Mouse (Mus musculus): Measurements from ENCODE around the gene Ntrk2. TPM values are rescaled to one million over a fixed set of nuclear protein-coding genes. Genes with fewer than 3 reads are reported as not detected.

The Ntrk2 gene
- total RNA-seq, 1 experiment from 2014 or later: 0.12 TPM

DNA sequence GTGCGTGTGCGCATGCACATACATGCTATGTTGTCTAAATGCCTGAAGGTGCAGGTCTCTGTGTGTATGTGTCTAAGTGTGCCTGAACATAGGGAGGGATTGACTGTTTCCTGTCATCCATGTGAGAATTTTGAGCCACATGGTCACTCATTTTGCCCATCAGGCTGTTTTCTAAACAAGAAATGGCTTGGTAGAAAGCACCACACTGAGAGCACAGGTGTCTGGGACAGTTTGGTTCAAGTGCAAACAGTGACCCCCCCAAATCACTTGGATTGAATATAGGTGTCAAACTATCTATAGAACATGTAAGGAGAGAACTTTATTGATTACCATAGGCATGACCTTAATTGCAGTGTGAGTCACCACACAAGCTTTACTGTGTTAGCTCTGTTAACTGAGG, 110.0 kb downstream of the Ntrk2 start:
- ATAC-seq (ENCODE audit: extremely low read depth, insufficient number of reproducible peaks, low FRiP score, poor library complexity, severe bottlenecking): no peak

DNA sequence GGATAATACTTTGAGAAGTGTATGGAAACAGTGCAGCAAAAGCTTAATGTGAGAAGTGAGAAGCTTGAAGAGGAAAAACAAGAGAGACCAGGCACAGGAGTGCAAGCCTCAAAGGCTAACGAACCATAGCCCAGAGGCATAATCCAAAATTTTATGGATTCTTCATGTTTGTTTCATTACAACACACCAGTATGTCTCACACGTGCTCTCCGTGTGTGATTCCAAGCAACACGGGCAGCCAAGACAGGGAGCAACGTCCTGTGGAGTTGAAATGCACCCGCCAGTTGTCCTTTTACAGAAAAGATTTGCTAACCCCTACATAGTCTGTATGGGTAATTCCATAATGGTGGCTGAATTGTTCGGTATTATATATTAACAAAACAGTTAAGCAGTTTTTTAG, 113.9 kb downstream of the Ntrk2 start:
- ATAC-seq (ENCODE audit: extremely low read depth, insufficient number of reproducible peaks, low FRiP score, poor library complexity, severe bottlenecking): no peak

DNA sequence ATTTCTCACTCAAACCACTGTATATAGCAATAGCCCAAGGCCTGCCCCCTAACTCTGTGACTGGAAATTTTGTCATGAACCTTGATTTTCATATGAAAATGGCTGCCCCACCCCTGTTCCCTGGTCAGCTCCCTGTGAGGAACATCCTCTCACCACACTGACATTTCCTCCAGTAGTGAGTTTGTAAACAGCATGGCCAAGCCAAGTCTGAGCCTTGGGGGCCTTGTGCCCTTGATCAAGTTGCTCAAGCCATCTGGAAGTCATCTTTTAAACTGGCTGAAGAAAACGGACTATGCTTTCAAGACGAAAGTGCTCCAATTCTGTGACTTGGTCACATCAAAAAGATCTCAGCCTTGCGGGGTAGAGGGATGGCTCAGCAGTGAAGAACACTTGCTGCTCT, 114.9 kb downstream of the Ntrk2 start:
- ATAC-seq (ENCODE audit: extremely low read depth, insufficient number of reproducible peaks, low FRiP score, poor library complexity, severe bottlenecking): no peak

DNA sequence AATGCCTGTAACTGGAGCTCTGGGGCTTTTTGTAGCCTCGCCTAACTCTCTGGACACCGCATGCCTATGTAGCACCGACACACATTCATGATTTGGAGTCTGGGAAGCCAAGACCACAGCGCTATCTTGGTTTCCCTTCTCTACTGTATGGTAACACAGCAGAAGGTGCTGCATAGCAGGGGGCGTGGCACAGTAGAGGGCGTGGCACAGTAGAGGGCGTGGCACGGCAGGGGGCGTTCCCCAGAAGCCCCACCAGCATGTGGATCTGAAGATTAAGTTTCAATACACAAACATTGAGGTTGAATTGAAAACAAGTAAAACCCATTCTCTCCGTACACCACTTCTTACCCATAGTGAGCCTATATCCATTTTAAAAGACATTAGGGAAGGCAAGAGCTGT, 115.3 kb downstream of the Ntrk2 start:
- no peak for ATAC-seq (ENCODE audit: extremely low read depth, insufficient number of reproducible peaks, low FRiP score, poor library complexity, severe bottlenecking)

DNA sequence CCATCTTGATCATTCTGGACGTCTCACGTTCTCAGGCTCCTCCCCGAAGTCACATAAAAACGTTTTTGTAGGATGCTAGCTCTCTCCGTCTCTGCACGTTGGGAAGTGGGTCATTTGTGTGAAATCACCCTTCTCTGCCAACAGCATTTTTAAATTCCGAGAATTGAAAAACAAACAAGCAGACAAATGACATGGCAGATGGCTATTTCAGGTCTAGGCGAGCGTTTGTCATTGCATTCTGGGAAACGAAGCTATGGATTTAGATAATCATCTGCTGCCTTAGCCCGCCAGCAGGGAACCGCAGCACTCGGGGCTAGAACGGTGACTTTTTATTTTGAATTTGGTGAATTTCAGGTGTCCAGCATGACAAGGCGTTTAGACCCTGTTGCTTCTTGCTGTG, 115.8 kb downstream of the Ntrk2 start:
- ATAC-seq (ENCODE audit: extremely low read depth, insufficient number of reproducible peaks, low FRiP score, poor library complexity, severe bottlenecking): no peak

DNA sequence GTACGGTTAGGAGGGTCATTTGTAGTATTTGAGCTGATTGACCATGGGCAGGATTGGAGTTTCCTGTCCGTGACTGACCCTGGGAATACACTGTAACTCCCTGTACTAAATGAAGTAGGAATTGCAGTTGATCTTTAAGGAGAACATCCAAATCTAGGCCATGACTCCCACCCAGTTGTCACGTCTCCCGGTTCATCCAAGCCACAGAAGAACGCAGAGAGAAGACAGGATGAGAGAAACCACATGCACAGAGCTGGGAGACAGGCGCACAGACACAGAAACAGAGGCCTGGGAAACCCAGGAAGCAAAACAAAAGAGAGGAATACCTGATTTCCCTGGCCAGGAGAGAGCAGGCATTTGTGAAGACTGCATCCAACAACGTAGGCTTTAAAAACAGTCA, 117.1 kb downstream of the Ntrk2 start:
- ATAC-seq (ENCODE audit: extremely low read depth, insufficient number of reproducible peaks, low FRiP score, poor library complexity, severe bottlenecking): no peak

DNA sequence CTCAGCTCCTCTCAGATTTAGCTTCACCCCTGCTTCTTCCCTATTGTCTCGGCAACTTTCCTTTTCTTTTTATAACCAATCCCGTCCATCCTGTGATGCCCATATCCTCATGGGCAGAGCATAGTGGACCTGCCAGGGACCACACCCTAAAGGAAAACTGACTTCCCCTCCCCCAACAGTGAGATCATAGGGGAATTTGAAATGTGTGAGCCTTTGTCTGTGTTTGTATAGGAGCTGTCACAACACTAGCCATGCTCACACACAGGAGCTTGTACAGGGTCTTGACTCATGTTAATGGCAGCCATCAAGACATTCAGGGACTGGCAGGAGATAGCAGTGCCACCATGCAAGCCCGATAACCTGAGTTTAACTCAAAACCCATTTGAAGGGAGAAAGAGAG, 118.1 kb downstream of the Ntrk2 start:
- no peak for ATAC-seq (ENCODE audit: extremely low read depth, insufficient number of reproducible peaks, low FRiP score, poor library complexity, severe bottlenecking)

DNA sequence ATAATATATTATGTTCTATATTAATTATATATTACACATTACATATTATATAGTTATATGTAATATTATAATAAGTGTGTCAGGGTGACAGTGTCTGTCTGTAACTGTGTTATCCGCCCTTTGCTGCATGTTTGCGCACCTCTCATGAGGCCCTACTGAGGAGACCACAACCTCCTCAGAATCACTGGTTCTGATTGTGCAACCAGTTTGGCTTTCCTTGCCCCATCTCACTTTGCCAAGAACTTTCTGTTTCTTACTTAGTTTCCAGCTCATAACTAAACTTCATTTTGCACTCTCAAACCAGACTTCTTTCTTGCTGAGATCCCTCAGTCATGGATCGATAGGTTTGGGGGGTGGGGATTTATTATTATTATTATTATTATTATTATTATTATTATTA, 120.8 kb downstream of the Ntrk2 start:
- no peak for ATAC-seq (ENCODE audit: extremely low read depth, insufficient number of reproducible peaks, low FRiP score, poor library complexity, severe bottlenecking)

DNA sequence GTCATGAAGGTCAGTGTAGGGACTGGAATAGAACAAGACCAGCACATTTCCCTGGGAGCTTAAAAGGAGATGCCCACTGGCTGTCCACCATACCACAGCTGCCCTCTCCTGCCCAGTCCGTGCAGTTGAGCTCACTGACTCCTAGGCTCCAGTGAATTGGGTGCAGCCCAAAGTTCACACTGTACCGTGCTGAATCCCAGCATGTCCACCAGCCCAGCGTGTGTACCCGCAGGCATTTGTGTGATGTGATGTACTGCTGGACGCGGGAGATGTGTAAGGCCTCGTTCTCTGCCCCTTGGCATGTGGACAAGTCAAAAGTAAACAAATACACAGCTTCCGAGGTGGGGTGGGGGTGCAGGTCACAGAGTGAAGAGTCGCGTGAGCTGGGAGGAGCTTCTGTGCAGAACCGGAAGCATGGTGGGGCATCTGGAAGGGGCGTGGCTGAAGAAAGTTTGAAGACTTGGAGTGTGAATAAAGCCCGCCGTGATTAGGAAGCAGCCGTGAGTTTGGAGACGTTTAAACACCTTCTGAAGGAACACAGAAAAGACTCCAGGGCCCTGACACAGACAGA, 121.4 kb downstream of the Ntrk2 start:
- no peak for ATAC-seq (ENCODE audit: extremely low read depth, insufficient number of reproducible peaks, low FRiP score, poor library complexity, severe bottlenecking)

DNA sequence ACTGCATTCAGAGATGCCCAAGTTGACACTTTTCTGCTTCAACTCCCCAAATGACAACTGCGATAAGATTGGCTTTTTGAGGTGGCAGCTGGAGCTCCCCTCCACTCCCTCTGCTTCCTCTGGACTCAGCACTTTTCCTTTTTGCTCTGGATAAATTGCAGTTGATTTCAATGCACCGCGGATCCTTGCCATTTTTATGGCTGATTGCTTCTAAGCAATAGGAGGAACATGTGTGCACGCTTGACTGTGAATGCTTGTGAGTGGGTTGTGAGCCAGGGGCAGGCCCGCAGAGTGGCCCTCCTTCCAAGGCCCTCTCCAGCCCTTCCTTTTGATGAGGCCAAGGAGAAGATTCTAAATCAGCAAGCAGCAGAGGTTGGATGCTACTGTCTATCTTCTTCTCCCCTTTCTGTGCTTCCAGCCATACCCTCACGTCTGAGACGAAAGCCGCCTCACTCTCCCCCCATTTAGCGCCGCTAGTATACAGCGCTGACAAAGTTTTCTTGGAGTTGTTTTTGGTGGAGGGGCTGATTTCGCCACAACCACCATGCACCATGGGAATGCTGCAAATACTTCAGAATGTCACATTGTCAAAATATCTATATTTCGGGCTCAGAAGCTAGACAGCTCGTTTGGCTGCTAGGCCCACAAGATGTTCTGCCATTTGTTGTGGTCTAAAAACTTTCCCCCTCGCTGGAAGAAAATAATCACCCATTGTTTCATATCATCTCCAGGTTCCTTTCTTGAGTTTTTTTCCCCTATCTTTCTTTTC, 122.5 kb downstream of the Ntrk2 start:
- ATAC-seq (ENCODE audit: extremely low read depth, insufficient number of reproducible peaks, low FRiP score, poor library complexity, severe bottlenecking): no peak

DNA sequence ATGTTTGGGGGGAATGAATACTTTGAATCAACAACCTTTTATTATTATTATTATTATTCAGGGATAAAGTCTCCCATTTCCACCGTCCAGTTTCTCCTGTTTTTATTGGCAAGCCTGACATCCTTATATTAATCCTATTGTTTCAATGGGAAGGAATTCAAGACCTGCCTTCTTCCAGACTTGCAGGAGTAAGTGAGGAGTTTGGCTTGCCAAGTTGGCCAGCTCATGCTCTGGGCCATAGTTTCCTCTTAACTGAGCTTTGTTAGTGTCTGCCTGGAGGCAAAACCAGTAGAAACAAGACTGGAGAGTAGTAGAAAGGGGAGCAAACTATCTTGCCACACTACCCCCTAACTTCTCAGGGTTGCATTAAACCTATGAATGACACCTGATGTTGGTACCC, 123.8 kb downstream of the Ntrk2 start:
- no peak for ATAC-seq (ENCODE audit: extremely low read depth, insufficient number of reproducible peaks, low FRiP score, poor library complexity, severe bottlenecking)

DNA sequence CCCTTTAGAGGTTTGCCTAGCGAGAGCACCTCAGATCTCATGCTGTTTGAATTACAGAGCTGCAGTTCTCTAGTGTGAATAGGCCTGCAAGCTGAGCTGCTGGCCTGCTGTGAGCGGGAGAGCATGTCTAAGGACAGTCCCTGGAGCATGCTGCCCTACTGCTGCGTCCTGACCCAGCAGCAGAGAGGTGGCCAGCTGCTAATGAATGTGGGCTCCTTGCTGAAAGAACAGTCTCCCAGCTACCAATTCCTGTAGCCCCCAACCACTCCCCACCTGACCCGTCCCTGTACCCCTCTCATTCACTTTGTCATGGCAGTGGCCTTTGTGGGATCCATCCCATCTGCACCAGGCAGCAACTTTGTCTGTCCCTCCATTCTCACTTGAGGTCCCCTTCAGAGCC, 126.8 kb downstream of the Ntrk2 start:
- no peak for ATAC-seq (ENCODE audit: extremely low read depth, insufficient number of reproducible peaks, low FRiP score, poor library complexity, severe bottlenecking)

DNA sequence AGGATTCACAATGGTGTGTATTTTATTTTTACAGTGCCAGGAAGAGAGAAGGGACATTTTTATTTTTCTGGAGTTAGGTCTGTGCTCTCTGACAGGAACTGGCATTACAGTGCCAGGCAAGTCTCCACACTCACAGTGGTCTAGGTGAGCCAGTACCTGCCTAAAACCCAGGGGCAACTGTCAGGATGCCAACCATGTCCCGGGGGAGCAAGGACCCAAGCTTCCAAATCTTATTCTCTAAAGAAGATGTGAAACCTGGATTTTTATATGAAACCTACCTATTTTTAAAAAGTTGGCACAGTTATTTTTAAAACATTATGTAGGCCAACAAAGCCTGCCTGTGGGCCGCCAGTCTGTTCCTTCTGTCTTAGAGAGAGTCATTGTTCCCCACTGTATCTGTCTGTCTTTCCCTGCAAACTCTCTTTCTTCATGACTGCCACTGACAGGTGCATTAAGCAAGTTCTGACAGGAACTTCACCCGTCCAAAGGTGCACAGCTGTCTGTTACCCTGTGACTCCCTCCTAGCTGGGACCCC, 128.3 kb downstream of the Ntrk2 start:
- ATAC-seq (ENCODE audit: extremely low read depth, insufficient number of reproducible peaks, low FRiP score, poor library complexity, severe bottlenecking): no peak

DNA sequence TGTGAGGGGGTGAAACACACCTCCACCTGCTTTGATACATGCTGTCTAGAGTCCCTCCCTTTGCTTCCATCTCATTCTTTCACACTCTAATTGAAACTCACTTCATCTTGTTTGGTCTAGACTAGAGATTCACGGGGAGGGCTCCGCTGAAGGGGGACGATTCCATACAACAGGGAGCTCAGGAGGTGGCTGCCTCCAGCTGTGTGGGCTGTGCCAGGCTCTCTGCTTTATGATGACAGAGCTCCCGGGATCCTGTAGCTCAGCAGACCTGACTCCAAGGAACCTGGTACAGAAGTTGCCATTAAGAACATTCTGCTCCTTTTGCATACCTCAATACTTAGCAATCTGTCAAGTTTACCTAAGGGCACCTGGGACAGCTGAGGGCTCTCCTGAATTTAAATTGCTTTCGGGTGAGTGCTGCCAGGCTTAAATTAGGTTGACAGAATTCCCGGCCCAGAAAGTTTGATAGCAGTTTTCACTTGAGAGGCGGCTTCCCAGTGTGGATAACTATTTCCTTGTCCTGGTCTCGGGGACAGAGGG, 129.7 kb downstream of the Ntrk2 start:
- no peak for ATAC-seq (ENCODE audit: extremely low read depth, insufficient number of reproducible peaks, low FRiP score, poor library complexity, severe bottlenecking)

DNA sequence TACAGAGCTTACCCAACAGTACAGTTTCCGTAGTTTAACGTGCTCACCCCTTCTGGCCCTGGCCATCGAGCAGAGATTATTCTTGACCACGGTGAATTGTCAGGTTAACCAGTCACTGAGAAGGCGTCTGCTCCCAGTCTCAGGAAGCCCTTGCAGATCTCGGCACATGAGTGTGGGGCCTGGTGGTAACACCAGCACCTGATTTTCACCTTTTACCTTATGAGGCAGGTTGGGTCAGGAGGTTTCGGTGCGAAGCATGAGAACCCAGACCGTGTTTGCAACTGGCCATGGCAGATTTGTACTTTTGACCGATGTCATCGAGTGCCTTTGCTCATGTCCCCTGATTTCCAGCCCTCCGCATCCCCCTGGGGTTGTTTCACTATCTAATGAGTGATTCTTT, 131.5 kb downstream of the Ntrk2 start:
- no peak for ATAC-seq (ENCODE audit: extremely low read depth, insufficient number of reproducible peaks, low FRiP score, poor library complexity, severe bottlenecking)

DNA sequence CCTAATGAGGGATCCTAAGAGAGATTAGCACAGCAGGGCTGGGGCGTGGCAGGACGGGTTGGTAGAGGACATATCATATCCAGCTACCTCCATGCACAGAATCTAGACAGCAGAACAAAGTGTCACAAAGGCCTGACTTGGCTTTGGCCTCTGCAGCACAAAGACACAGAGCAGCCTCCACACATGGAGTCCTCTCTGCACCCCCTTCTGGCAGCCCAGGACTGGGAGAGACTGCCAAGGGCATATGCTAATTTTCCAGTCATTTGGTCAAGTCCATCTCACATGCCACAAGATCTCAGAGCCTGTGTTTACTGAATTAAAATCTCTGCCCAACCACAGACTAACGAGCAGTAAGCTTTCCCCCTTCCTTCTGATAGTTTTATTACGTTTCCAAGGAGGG, 132.1 kb downstream of the Ntrk2 start:
- no peak for ATAC-seq (ENCODE audit: extremely low read depth, insufficient number of reproducible peaks, low FRiP score, poor library complexity, severe bottlenecking)

DNA sequence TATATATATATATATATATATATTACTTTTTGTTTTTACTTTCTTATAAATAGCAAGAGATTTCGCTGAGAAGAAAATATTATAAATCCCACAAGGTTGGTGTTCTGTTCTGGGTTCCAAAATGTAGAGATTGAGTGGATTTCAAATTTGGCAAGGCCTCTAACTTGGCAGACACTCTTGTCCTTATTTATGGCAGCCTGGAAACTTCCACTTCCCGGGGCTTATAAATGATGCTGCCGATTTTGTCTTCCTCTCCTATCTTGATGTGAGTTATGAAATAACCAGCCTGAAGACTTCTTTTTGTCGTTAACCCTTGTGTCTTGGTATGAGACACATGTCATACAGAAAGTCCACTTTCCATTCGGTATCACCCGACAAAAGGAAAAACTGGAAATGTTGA, 133.8 kb downstream of the Ntrk2 start:
- ATAC-seq (ENCODE audit: extremely low read depth, insufficient number of reproducible peaks, low FRiP score, poor library complexity, severe bottlenecking): no peak

DNA sequence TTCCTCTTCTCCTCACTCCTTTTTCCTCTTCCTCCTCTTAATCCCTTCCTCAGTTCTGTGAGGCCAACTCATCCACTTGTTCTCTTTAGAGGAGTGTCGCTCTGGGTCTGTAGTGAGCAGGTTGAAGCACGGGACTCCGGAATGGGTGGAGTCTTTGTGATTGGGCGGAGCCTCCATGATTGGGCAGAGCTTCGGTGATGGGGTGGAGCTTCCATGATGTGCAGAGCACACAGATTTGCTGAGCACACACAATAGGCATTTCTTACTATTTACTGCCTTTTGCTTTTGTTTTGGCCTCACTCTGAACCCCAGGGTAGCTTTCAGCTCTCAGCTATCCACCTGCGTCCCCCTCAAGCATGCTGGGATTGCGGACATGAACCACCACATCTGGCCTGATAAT, 134.4 kb downstream of the Ntrk2 start:
- no peak for ATAC-seq (ENCODE audit: extremely low read depth, insufficient number of reproducible peaks, low FRiP score, poor library complexity, severe bottlenecking)

DNA sequence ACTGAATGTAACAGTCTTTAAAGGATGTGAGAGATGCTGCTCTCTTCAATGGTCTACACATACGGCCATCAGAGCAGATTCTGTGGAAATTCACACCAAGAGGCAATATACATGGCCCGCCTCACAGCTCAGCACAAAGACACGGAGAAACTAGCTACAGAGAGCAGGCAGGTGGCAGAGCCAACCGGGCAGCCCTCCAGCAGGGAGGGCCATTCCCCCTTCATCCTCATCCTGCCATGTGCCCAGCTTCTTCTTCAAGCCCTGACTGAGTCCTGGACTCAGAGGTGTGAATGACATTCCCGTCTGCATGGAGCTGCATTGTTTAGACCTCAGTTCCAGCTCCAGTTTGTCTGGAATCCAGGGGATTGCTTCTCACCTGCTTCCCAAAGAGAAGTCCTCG, 139.4 kb downstream of the Ntrk2 start:
- ATAC-seq (ENCODE audit: extremely low read depth, insufficient number of reproducible peaks, low FRiP score, poor library complexity, severe bottlenecking): no peak

DNA sequence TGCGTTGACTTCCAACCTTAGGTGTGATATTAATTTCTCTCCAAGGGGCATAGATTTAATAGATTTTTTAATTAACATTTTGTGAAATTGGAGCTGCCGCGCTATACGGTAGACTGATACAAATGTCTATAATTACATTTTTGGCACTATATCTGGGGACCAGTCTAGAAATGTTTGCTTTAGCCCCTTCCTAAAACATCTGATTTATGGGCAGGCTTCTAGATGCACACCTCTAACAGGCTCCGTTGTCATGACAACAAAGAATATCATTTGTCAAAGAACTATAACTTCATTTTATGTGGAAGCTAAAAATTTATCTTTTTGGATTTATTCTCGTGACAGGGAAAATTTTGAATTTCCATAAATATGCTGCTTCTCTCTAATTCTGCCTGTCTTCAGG, 140.2 kb downstream of the Ntrk2 start:
- no peak for ATAC-seq (ENCODE audit: extremely low read depth, insufficient number of reproducible peaks, low FRiP score, poor library complexity, severe bottlenecking)

DNA sequence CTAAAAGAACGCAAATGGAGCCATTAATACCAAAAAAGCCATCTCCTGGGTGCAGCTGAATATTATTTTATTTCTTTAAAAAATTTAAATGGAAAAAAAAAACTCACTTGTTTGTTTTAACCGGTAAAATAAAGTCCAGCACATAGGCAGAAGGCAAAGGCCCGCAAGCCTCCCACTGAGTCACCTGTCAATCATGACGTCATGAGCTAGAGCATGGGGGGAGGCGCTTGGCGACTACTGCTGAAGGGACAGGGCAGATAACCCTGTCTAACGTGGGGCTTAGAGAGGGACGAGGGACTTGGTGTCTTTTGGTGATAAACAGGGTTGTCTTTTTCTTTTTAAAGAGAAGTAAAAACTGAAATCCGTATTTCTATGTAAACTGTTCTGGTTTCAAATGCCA, 140.7 kb downstream of the Ntrk2 start:
- ATAC-seq (ENCODE audit: extremely low read depth, insufficient number of reproducible peaks, low FRiP score, poor library complexity, severe bottlenecking): no peak

Data from neutrophil, adult 5-6 weeks (primary cell).